Mouse (Mus musculus): ENCODE measurements at regions not wholly inside any gene's neighbourhood (a gene's known extent, or its start where the extent isn't known, plus 50 kb on each side); places are given as distances from the start of the nearest gene placed in this dataset.

GRCm38 (mm10) chr7:31455775-31456174 is 80.4 kb downstream of the Scgb1b3 start:
- peak; percentile 53 for DNase-seq (ENCODE audit: low read depth, low spot score)

Data from ZHBTc4 (cell line).